Mouse (Mus musculus) forebrain, embryonic 16.5 days (tissue): ENCODE measurements at regions not wholly inside any gene's neighbourhood (a gene's known extent, or its start where the extent isn't known, plus 50 kb on each side); places are given as distances from the start of the nearest gene placed in this dataset.

Experiments
- ATAC-seq: fragments of 200-750 bp; cut with Nextera tagmentation; 2 replicates; pipeline ENCODE4 v1.8.0; 2017; ENCODE audit warnings: mild to moderate bottlenecking, moderate library complexity
- H3K27ac ChIP-seq: fragments of 300-500 bp; sonication (generic); 2 replicates; pipeline ENCODE4 v1.5.1; 2014; ENCODE audit warnings: low read length, control low read depth
- H3K27me3 ChIP-seq: fragments of 300-500 bp; sonication (generic); replicated peaks from 2 replicates; pipeline ENCODE4 v1.6.1; 2014; ENCODE audit warnings: low read length; ENCODE audit not compliant: control insufficient read depth, insufficient read depth
- H3K36me3 ChIP-seq: fragments of 300-500 bp; sonication (generic); 2 replicates; pipeline ENCODE4 v1.6.1; 2014; ENCODE audit not compliant: control insufficient read depth, insufficient read depth
- H3K4me1 ChIP-seq: fragments of 300-500 bp; sonication (generic); replicated peaks from 2 replicates; pipeline ENCODE4 v1.6.1; 2014; ENCODE audit warnings: low read length; ENCODE audit not compliant: control insufficient read depth, insufficient read depth
- H3K4me2 ChIP-seq: fragments of 300-500 bp; sonication (generic); 2 replicates; pipeline ENCODE4 v1.6.1; 2014; ENCODE audit warnings: mild to moderate bottlenecking, low read length, control low read depth
- H3K4me3 ChIP-seq: fragments of 300-500 bp; sonication (generic); replicated peaks from 2 replicates; pipeline ENCODE4 v1.5.1; 2014; ENCODE audit warnings: mild to moderate bottlenecking, low read length, control low read depth
- H3K9ac ChIP-seq: fragments of 300-500 bp; sonication (generic); replicated peaks from 2 replicates; pipeline ENCODE4 v1.6.1; 2014; ENCODE audit warnings: low read depth, low read length, control low read depth
- H3K9me3 ChIP-seq: fragments of 300-500 bp; sonication (generic); 2 replicates; pipeline ENCODE4 v1.6.1; 2016; ENCODE audit warnings: low read length; ENCODE audit not compliant: control insufficient read depth
- WGBS: fragments of 180-500 bp; shearing (Covaris S2); extraction: QIAGEN DNeasy Blood & Tissue Kit; methylation state at CpG from one replicate; pipeline ENCODE4 v1.1.7; 2014; 5-methylcytosine and 5-hydroxymethylcytosine counted together

GRCm38 (mm10) chr1:91742031-91742430, 59.2 kb upstream of the Twist2 start:
- WGBS = 89% methylated on average over 7 of the region's 7 CpGs
- no peak overlapping the region for H3K27ac ChIP-seq
- H3K36me3 ChIP-seq = no peaks in the 10 kb centered on the region
- H3K27me3 ChIP-seq = no peaks in the 10 kb centered on the region
- H3K4me2 ChIP-seq = no peak overlapping the region
- no peak for ATAC-seq
- H3K9me3 ChIP-seq = no peaks in the 10 kb centered on the region
- H3K9ac ChIP-seq = no peak overlapping the region
- no peaks in the 10 kb centered on the region for H3K4me1 ChIP-seq
- no peak overlapping the region for H3K4me3 ChIP-seq

- H3K27ac ChIP-seq = no peak overlapping the region
- ATAC-seq = no peak
- no peaks in the 10 kb centered on the region for H3K36me3 ChIP-seq
- 62% methylated on average over 3 of the region's 3 CpGs for WGBS
- H3K27me3 ChIP-seq = no peaks in the 10 kb centered on the region
- no peak overlapping the region for H3K9ac ChIP-seq
- no peak overlapping the region for H3K4me2 ChIP-seq
- no peak overlapping the region for H3K4me3 ChIP-seq
- H3K4me1 ChIP-seq = peaks cover 3% of the 10 kb centered on the region
- H3K9me3 ChIP-seq = no peaks in the 10 kb centered on the region
These were observed 58.3 kb upstream of the Twist2 start for GRCm38 (mm10) chr1:91742914-91743313.

- ATAC-seq = no peak
- no peak overlapping the region for H3K4me3 ChIP-seq
- H3K4me2 ChIP-seq = no peak overlapping the region
- H3K36me3 ChIP-seq = no peaks in the 10 kb centered on the region
- H3K27ac ChIP-seq = no peak overlapping the region
- no peaks in the 10 kb centered on the region for H3K9me3 ChIP-seq
- peaks cover 3% of the 10 kb centered on the region for H3K4me1 ChIP-seq
- 95% methylated on average over 3 of the region's 3 CpGs for WGBS
- no peak overlapping the region for H3K9ac ChIP-seq
- no peaks in the 10 kb centered on the region for H3K27me3 ChIP-seq
These were observed 57.2 kb upstream of the Twist2 start for GRCm38 (mm10) chr1:91744076-91744475.

GRCm38 (mm10) chr1:91744701-91745100, 56.6 kb upstream of the Twist2 start:
- Histone ChIP-seq H3K4me3 (no peak overlapping the region), H3K27me3 (no peaks in the 10 kb centered on the region), H3K36me3 (no peaks in the 10 kb centered on the region), H3K9ac (no peak overlapping the region), H3K27ac (no peak overlapping the region), H3K4me2 (no peak overlapping the region), H3K4me1 (peaks cover 3% of the 10 kb centered on the region), H3K9me3 (no peaks in the 10 kb centered on the region)
- ATAC-seq = no peak
- WGBS = 93% methylated on average over 5 of the region's 5 CpGs

- no peak overlapping the region for H3K9ac ChIP-seq
- H3K4me2 ChIP-seq = no peak overlapping the region
- H3K9me3 ChIP-seq = no peaks in the 10 kb centered on the region
- H3K27ac ChIP-seq = no peak overlapping the region
- H3K27me3 ChIP-seq = no peaks in the 10 kb centered on the region
- no peak overlapping the region for H3K4me3 ChIP-seq
- peaks cover 3% of the 10 kb centered on the region for H3K4me1 ChIP-seq
- 0 out of 2 replicates have a peak, but pooled peaks have one; percentile 36 for ATAC-seq
- WGBS = 13% methylated on average over 11 of the region's 11 CpGs
- no peaks in the 10 kb centered on the region for H3K36me3 ChIP-seq
These were observed 53.7 kb upstream of the Twist2 start for GRCm38 (mm10) chr1:91747583-91747982.
